Mouse (Mus musculus) liver, embryonic 14.5 days (tissue): ENCODE measurements around the gene Trim59. TPM values are rescaled to one million over a fixed set of nuclear protein-coding genes. Genes with fewer than 3 reads are reported as not detected.

Source experiments
- ATAC-seq: fragments of 200-750 bp; cut with Nextera tagmentation; 2 replicates; pipeline ENCODE4 v1.8.0; 2017; ENCODE audit warnings: moderate number of reproducible peaks, mild to moderate bottlenecking, moderate library complexity; ENCODE audit not compliant: insufficient read depth
- DNase-seq, 3 experiments: peaks; one replicate each; pipeline ENCODE4 v3.0.0-alpha.2; 2012 to 2013; ENCODE audit warnings: low read depth in 3 of 3, low spot score in 3 of 3
- H3K27ac ChIP-seq: fragments of 300-500 bp; sonication (generic); 2 replicates; pipeline ENCODE4 v1.5.1; 2014; ENCODE audit warnings: moderate library complexity, mild to moderate bottlenecking, control low read depth, inconsistent platforms
- H3K27me3 ChIP-seq: fragments of 300-500 bp; sonication (generic); 2 replicates; pipeline ENCODE4 v1.6.1; 2014; ENCODE audit warnings: mild to moderate bottlenecking, low read length, moderate library complexity; ENCODE audit not compliant: control insufficient read depth, insufficient read depth
- H3K36me3 ChIP-seq: fragments of 300-500 bp; sonication (generic); replicated peaks from 2 replicates; pipeline ENCODE4 v1.6.1; 2014; ENCODE audit warnings: low read depth; ENCODE audit not compliant: control insufficient read depth, insufficient read depth
- H3K4me1 ChIP-seq, 2 experiments: fragments of 200-500 bp in 1 of 2; fragments of 300-500 bp in 1 of 2; sonication (generic) in 1 of 2; replicated peaks; 2 replicates each; pipeline ENCODE4 v1.6.1; 2012 to 2014; ENCODE audit warnings: antibody characterized with exemption in 1 of 2, inconsistent platforms in 1 of 2, low read length in 1 of 2; ENCODE audit not compliant: control insufficient read depth in 2 of 2, insufficient read depth in 2 of 2
- H3K4me2 ChIP-seq: fragments of 300-500 bp; sonication (generic); 2 replicates; pipeline ENCODE4 v1.6.1; 2014; ENCODE audit warnings: low read depth, mild to moderate bottlenecking, control low read depth, moderate library complexity
- H3K4me3 ChIP-seq, 2 experiments: fragments of 200-500 bp in 1 of 2; fragments of 300-500 bp in 1 of 2; sonication (generic) in 1 of 2; 2 replicates each; pipeline ENCODE4 v1.5.1; 2012 to 2014; ENCODE audit warnings: low read depth in 2 of 2, low read length in 2 of 2, mild to moderate bottlenecking in 2 of 2, control low read depth in 1 of 2, inconsistent platforms in 1 of 2, moderate library complexity in 1 of 2; ENCODE audit not compliant: insufficient read depth in 1 of 2
- H3K9ac ChIP-seq: fragments of 300-500 bp; sonication (generic); replicated peaks from 2 replicates; pipeline ENCODE4 v1.6.1; 2014; ENCODE audit warnings: mild to moderate bottlenecking, control low read depth, moderate library complexity
- H3K9me3 ChIP-seq: fragments of 300-500 bp; sonication (generic); 2 replicates; pipeline ENCODE4 v1.6.1; 2016; ENCODE audit warnings: low read length, mixed read lengths; ENCODE audit not compliant: control insufficient read depth
- CTCF ChIP-seq: IDR thresholded peaks from 2 replicates; pipeline ENCODE4 v1.5.1; 2016; ENCODE audit warnings: antibody characterized with exemption, low read depth, control low read depth
- EP300 ChIP-seq: IDR thresholded peaks from 2 replicates; pipeline ENCODE4 v1.6.1; 2016; ENCODE audit warnings: antibody characterized with exemption, low read depth
- WGBS: fragments of 180-500 bp; shearing (Covaris S2); extraction: QIAGEN DNeasy Blood & Tissue Kit; methylation state at CpG from one replicate; pipeline ENCODE4 v1.1.7; 2014; ENCODE audit not compliant: insufficient replicate concordance; 5-methylcytosine and 5-hydroxymethylcytosine counted together
- polyA plus RNA-seq, 2 experiments: library from polyadenylated mRNA; depleted of rRNA in 1 of 2; stranded (reverse) in 1 of 2; unstranded in 1 of 2; fragments of >200 nt; fragmentation: Nextera tagmentation in 1 of 2; extraction: Ambion mirVana in 1 of 2; gene quantifications; 2 replicates each; pipeline versions ENCODE4 v1.2.1 to v1.2.3; 2012 to 2014

Trim59 gene
- polyA plus RNA-seq, 2 experiments = 39.0 to 121 TPM

GRCm38 (mm10) chr3:69054760-69055432 is 10.3 kb upstream of the Trim59 start:
- Histone ChIP-seq H3K4me2 (peak overlapping the region; percentile 76), H3K27me3 (no peaks in the 10 kb centered on the region), H3K4me1 (peaks cover 37 to 48% of the 10 kb centered on the region in 2 experiments), H3K9ac (peak overlapping the region; percentile 73), H3K36me3 (no peaks in the 10 kb centered on the region), H3K4me3 (peak overlapping the region; percentile 34 to 48), H3K9me3 (no peaks in the 10 kb centered on the region), H3K27ac (peak overlapping the region; percentile 97)
- TF ChIP-seq EP300 (peak; percentile 96), CTCF (no peak)
- ATAC-seq (peak; percentile 100), DNase-seq (peak; percentile 96)
- WGBS = 23% methylated on average over 7 of the region's 7 CpGs

DNA sequence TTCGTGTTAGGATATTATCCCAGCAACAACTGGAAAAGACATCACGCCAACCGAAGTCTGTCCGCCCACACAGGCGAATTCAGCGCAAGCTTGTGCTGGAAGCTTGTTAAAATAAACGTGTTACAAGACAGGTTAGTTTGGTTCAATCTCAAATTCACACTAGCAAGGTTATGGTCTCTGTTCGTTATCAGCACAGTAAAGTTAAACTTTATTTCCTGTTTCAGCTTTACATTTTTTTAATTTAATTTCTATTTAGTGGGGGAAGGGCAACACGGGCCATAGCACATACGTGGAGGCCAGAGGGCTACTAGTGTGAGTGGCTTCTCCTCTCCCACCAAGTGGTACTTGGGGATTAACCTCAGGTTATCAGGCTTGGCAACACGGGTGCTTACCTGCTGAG is 7.3 kb upstream of the Trim59 start:
- TF ChIP-seq EP300 = no peak
- no peak for TF ChIP-seq CTCF

DNA sequence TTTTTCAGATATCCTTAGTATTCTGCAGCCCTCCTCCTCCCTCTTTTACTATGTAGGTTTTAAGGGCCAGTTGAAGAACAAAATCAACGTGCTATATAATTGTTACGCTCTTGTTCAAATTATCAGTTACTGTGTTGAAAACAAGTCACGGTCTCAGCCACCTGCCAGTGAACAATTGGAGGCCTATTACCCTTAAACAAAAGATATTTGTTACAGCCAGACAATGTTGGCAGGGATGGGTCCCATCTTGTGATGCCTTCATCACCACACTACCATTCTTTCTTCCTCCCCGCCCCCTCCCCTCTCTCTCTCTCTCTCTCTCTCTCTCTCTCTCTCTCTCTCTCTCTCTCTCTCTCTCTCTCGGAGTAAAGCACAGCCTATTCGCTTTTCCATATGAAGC is 4.5 kb upstream of the Trim59 start:
- TF ChIP-seq CTCF (no peak), EP300 (no peak)
- no peak overlapping the region for H3K27ac ChIP-seq
- no peaks in the 10 kb centered on the region for H3K36me3 ChIP-seq
- no peaks in the 10 kb centered on the region for H3K27me3 ChIP-seq
- H3K9me3 ChIP-seq = no peaks in the 10 kb centered on the region
- no peak overlapping the region for H3K9ac ChIP-seq
- H3K4me3 ChIP-seq = no peak overlapping the region
- 83% methylated on average over 6 of the region's 6 CpGs for WGBS
- no peak for ATAC-seq
- H3K4me1 ChIP-seq = peaks cover 28 to 33% of the 10 kb centered on the region in 2 experiments
- H3K4me2 ChIP-seq = no peak overlapping the region
- no peak for DNase-seq

More for the DNA sequence above, 7.3 kb upstream of the Trim59 start:
- no peak overlapping the region for H3K4me2 ChIP-seq
- H3K4me1 ChIP-seq = peaks cover 42 to 45% of the 10 kb centered on the region in 2 experiments
- ATAC-seq = no peak
- H3K4me3 ChIP-seq = no peak overlapping the region
- H3K9me3 ChIP-seq = no peaks in the 10 kb centered on the region
- H3K9ac ChIP-seq = no peak overlapping the region
- no peaks in the 10 kb centered on the region for H3K27me3 ChIP-seq
- 79% methylated on average over 11 of the region's 11 CpGs for WGBS
- DNase-seq = no peak
- no peaks in the 10 kb centered on the region for H3K36me3 ChIP-seq
- no peak overlapping the region for H3K27ac ChIP-seq

DNA sequence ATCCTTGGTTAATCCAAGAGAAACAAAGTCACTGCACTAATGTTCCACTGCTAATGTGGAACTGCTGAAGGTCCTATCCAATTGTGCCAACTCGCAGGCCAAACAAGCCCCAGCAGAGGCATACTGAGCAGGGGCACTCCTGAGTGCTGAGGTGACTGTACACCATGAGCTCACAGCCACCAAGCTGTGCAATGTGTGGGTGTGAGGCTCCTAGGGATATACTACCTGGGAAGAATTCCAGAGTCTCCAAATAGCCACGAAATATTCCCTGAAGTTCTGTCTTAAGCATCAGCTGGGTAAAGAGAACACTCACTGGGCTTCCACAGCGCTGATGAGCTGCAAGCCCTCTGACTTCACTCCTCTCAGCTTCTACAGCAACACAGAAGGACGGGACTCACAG is 3.1 kb upstream of the Trim59 start:
- no peak for TF ChIP-seq CTCF
- TF ChIP-seq EP300 = no peak
- ATAC-seq (no peak), DNase-seq (no peak)
- Histone ChIP-seq H3K4me3 (no peak overlapping the region), H3K9ac (no peak overlapping the region), H3K4me2 (no peak overlapping the region), H3K27ac (no peak overlapping the region), H3K36me3 (peaks cover 12% of the 10 kb centered on the region), H3K4me1 (peaks cover 18 to 20% of the 10 kb centered on the region in 2 experiments), H3K27me3 (no peaks in the 10 kb centered on the region), H3K9me3 (no peaks in the 10 kb centered on the region)
- 81% methylated on average over 4 of the region's 4 CpGs for WGBS

- TF ChIP-seq EP300 (peak; percentile 26; the same call in 1 of the 2 replicates), CTCF (no peak)
- no peak for ATAC-seq
- WGBS = 9% methylated on average over 4 of the region's 4 CpGs
- Histone ChIP-seq H3K4me2 (peak overlapping the region; percentile 97), H3K36me3 (peaks cover 19% of the 10 kb centered on the region), H3K9ac (peak overlapping the region; percentile 94), H3K9me3 (no peaks in the 10 kb centered on the region), H3K27me3 (no peaks in the 10 kb centered on the region), H3K4me3 (peak overlapping the region in 1 of 2 experiments; percentile 76; a peak in 1 of 4 replicates), H3K4me1 (peaks cover 18 to 20% of the 10 kb centered on the region in 2 experiments), H3K27ac (peak overlapping the region; percentile 90)
- no peak for DNase-seq
Observed at GRCm38 (mm10) chr3:69046509-69046908, 2.0 kb upstream of the Trim59 start.
